Mouse (Mus musculus) cerebellum, adult 18-20 months (tissue): ENCODE data around the gene Ubxn1.
A peak's percentile ranks its signal among the peaks of the same experiment; 100 is the strongest.
"Not testable (repeated sequence)": the region's sequence is repeated elsewhere in the genome, so short reads cannot be mapped to it uniquely, and the experiment has no call there.

Experiments
- DNase-seq, 2 experiments: peaks; one replicate each; pipeline ENCODE4 v3.0.0; 2021

Gene Ubxn1

GRCm38 (mm10) chr19:8871267-8872186 lies at the start of gene Ubxn1:
TSS of gene Ubxn1 (plus strand) at chr19:8871496.
- DNase-seq, result peak; percentile 96 to 97

- peak; percentile 70 to 77 for DNase-seq
Observed at GRCm38 (mm10) chr19:8822696-8823095, 48.6 kb upstream of the Ubxn1 start.

- no peak for DNase-seq
Observed at GRCm38 (mm10) chr19:8829660-8830059, 41.6 kb upstream of the Ubxn1 start, which contains the start of gene AC129217.1. TSS of gene AC129217.1 (plus strand) at chr19:8829773.

- DNase-seq, result no peak
Observed at GRCm38 (mm10) chr19:8830664-8831063, 40.6 kb upstream of the Ubxn1 start.

- no peak for DNase-seq
Observed at GRCm38 (mm10) chr19:8831262-8831661, 40.0 kb upstream of the Ubxn1 start.

GRCm38 (mm10) chr19:8832971-8833370 lies 38.3 kb upstream of the Ubxn1 start:
- no peak for DNase-seq

GRCm38 (mm10) chr19:8836327-8836726 lies 35.0 kb upstream of the Ubxn1 start:
- not testable (repeated sequence) for DNase-seq

- DNase-seq, result peak; percentile 85 to 88
Observed at GRCm38 (mm10) chr19:8837251-8837791, 34.0 kb upstream of the Ubxn1 start, which contains the start of gene Bscl2. TSS of gene Bscl2 (plus strand) at chr19:8837467.

GRCm38 (mm10) chr19:8838041-8838730 lies 33.1 kb upstream of the Ubxn1 start:
- peak; percentile 53 to 73 for DNase-seq

- DNase-seq, result peak; percentile 85 to 93
Observed at GRCm38 (mm10) chr19:8839103-8839907, 32.0 kb upstream of the Ubxn1 start, which contains the start of gene Gng3. TSS of gene Gng3 (minus strand) at chr19:8839194.

GRCm38 (mm10) chr19:8839908-8840791 lies 31.1 kb upstream of the Ubxn1 start:
- peak; percentile 85 to 89 for DNase-seq

GRCm38 (mm10) chr19:8841012-8841411 lies 30.3 kb upstream of the Ubxn1 start:
- peak in 1 of 2 experiments; percentile 44 for DNase-seq

- no peak for DNase-seq
Observed at GRCm38 (mm10) chr19:8842961-8843360, 28.3 kb upstream of the Ubxn1 start.

- DNase-seq, result peak; percentile 77 to 82
Observed at GRCm38 (mm10) chr19:8844371-8845129, 26.7 kb upstream of the Ubxn1 start.

- DNase-seq, result no peak
Observed at GRCm38 (mm10) chr19:8848356-8848755, 22.9 kb upstream of the Ubxn1 start.

- peak in 1 of 2 experiments; percentile 28 for DNase-seq
Observed at GRCm38 (mm10) chr19:8850402-8850901, 20.8 kb upstream of the Ubxn1 start, which contains the start of gene Lrrn4cl. TSS of gene Lrrn4cl (plus strand) at chr19:8850768.

- no peak for DNase-seq
Observed at GRCm38 (mm10) chr19:8851639-8852038, 19.7 kb upstream of the Ubxn1 start.

GRCm38 (mm10) chr19:8852236-8852928 lies 18.9 kb upstream of the Ubxn1 start:
- no peak for DNase-seq

GRCm38 (mm10) chr19:8853117-8853516 lies 18.2 kb upstream of the Ubxn1 start:
- no peak for DNase-seq

GRCm38 (mm10) chr19:8857689-8858088 lies 13.6 kb upstream of the Ubxn1 start:
- DNase-seq, result peak in 1 of 2 experiments; percentile 38
